Mouse (Mus musculus) hindlimb bud, embryonic 11.5 days (tissue): Measurements from ENCODE around the gene Bcap29.
"Not testable (repeated sequence)": the region's sequence is repeated elsewhere in the genome, so short reads cannot be mapped to it uniquely, and the experiment has no call there.

Experiments used
- DNase-seq: peaks from one replicate; pipeline ENCODE4 v3.0.0-alpha.2; 2012; ENCODE audit warnings: low read depth, low spot score; ENCODE audit errors: extremely low spot score

Bcap29 gene

GRCm38 (mm10) chr12:31580634-31581318 is 53.7 kb downstream of the Bcap29 start:
- DNase-seq = no peak

- DNase-seq = no peak
Measured at GRCm38 (mm10) chr12:31578691-31579476, 55.6 kb downstream of the Bcap29 start.

- no peak for DNase-seq
Measured at GRCm38 (mm10) chr12:31574506-31574905, 60.0 kb downstream of the Bcap29 start.

GRCm38 (mm10) chr12:31569784-31570183 is 64.7 kb downstream of the Bcap29 start:
- DNase-seq = no peak

GRCm38 (mm10) chr12:31568661-31569060 is 65.8 kb downstream of the Bcap29 start:
- DNase-seq = no peak

GRCm38 (mm10) chr12:31567535-31567934 is 66.9 kb downstream of the Bcap29 start:
- not testable (repeated sequence) for DNase-seq

- no peak for DNase-seq
Measured at GRCm38 (mm10) chr12:31560712-31561111, 73.7 kb downstream of the Bcap29 start.

- no peak for DNase-seq
Measured at GRCm38 (mm10) chr12:31560002-31560401, 74.5 kb downstream of the Bcap29 start.

- no peak for DNase-seq
Measured at GRCm38 (mm10) chr12:31554371-31554770, 80.1 kb downstream of the Bcap29 start.

GRCm38 (mm10) chr12:31551252-31551651 is 83.2 kb downstream of the Bcap29 start:
- no peak for DNase-seq

- no peak for DNase-seq
Measured at GRCm38 (mm10) chr12:31546061-31546460, 88.4 kb downstream of the Bcap29 start.

GRCm38 (mm10) chr12:31545219-31545618 is 89.2 kb downstream of the Bcap29 start:
- peak; percentile 73 for DNase-seq

- DNase-seq = no peak
Measured at GRCm38 (mm10) chr12:31541541-31541940, 92.9 kb downstream of the Bcap29 start.
